Mouse (Mus musculus) kidney, embryonic 15.5 days (tissue): ENCODE measurements around the gene Syngr2. TPM values are rescaled to one million over a fixed set of nuclear protein-coding genes. Genes with fewer than 3 reads are reported as not detected.

Experiments used
- ATAC-seq: fragments of 200-750 bp; cut with Nextera tagmentation; replicated peaks from 2 replicates; pipeline ENCODE4 v1.8.0; 2017; ENCODE audit warnings: moderate TSS enrichment; ENCODE audit not compliant: low FRiP score
- H3K27ac ChIP-seq: fragments of 300-500 bp; sonication (generic); 2 replicates; pipeline ENCODE4 v1.5.1; 2015; ENCODE audit warnings: mild to moderate bottlenecking, inconsistent platforms
- H3K27me3 ChIP-seq: fragments of 300-500 bp; sonication (generic); 2 replicates; pipeline ENCODE4 v1.6.1; 2015; ENCODE audit warnings: inconsistent platforms
- H3K36me3 ChIP-seq: fragments of 300-500 bp; sonication (generic); 2 replicates; pipeline ENCODE4 v1.6.1; 2015; ENCODE audit warnings: inconsistent platforms
- H3K4me1 ChIP-seq: fragments of 300-500 bp; sonication (generic); 2 replicates; pipeline ENCODE4 v1.6.1; 2015; ENCODE audit warnings: inconsistent platforms
- H3K4me2 ChIP-seq: fragments of 300-500 bp; sonication (generic); 2 replicates; pipeline ENCODE4 v1.6.1; 2015; ENCODE audit warnings: moderate library complexity, mild to moderate bottlenecking, inconsistent platforms
- H3K4me3 ChIP-seq: fragments of 300-500 bp; sonication (generic); replicated peaks from 2 replicates; pipeline ENCODE4 v1.5.1; 2015; ENCODE audit warnings: mild to moderate bottlenecking, inconsistent platforms
- H3K9ac ChIP-seq: fragments of 300-500 bp; sonication (generic); 2 replicates; pipeline ENCODE4 v1.6.1; 2015; ENCODE audit warnings: mild to moderate bottlenecking, inconsistent platforms
- H3K9me3 ChIP-seq: fragments of 300-500 bp; sonication (generic); replicated peaks from 2 replicates; pipeline ENCODE4 v1.6.1; 2016; ENCODE audit warnings: inconsistent platforms
- WGBS: fragments of 180-500 bp; shearing (Covaris S2); methylation state at CpG from one replicate; pipeline ENCODE4 v1.1.7; 2015; ENCODE audit warnings: mixed read lengths; 5-methylcytosine and 5-hydroxymethylcytosine counted together
- polyA plus RNA-seq: library from polyadenylated mRNA; unstranded; fragments of >200 nt; fragmentation: Nextera tagmentation; extraction: Ambion mirVana; gene quantifications from 2 replicates; pipeline ENCODE4 v1.2.1, GENCODE M21; 2015

Syngr2 gene
- polyA plus RNA-seq, 1 experiment from 2014 or later: 80.5 TPM

DNA sequence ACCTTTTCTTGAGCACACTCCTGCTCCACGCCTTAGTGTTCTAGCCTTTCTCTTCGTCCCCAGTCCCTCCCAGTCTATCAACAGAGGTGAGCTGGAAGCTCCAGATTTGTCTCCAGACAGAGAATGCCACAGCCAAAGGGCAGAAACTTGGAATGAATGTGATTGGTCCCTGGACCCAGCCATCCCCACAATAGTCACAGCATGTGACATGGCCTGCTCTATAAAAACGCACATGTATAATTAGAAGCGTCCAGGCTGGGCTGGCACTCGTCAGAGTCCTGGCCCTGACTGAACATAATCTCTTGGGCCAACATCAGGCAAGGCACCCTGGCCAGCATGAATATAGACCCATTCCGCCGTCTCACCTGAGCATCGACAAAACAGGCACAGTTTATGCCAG lies 9.6 kb downstream of the Syngr2 start:
- H3K27ac ChIP-seq: no peak overlapping the region
- no peaks in the 10 kb centered on the region for H3K27me3 ChIP-seq
- 89% methylated on average over 8 of the region's 8 CpGs for WGBS
- H3K9ac ChIP-seq: no peak overlapping the region
- no peak for ATAC-seq
- no peaks in the 10 kb centered on the region for H3K9me3 ChIP-seq
- H3K4me1 ChIP-seq: peaks cover 23% of the 10 kb centered on the region
- H3K4me2 ChIP-seq: no peak overlapping the region
- H3K36me3 ChIP-seq: peaks cover 92% of the 10 kb centered on the region
- no peak overlapping the region for H3K4me3 ChIP-seq

GRCm38 (mm10) chr11:117820173-117820572 lies 10.7 kb downstream of the Syngr2 start:
- Histone ChIP-seq H3K27me3 (no peaks in the 10 kb centered on the region), H3K4me2 (no peak overlapping the region), H3K36me3 (peaks cover 82% of the 10 kb centered on the region), H3K9ac (no peak overlapping the region), H3K27ac (no peak overlapping the region), H3K4me3 (no peak overlapping the region), H3K4me1 (peaks cover 33% of the 10 kb centered on the region), H3K9me3 (no peaks in the 10 kb centered on the region)
- WGBS: 90% methylated on average over 7 of the region's 7 CpGs
- no peak for ATAC-seq

DNA sequence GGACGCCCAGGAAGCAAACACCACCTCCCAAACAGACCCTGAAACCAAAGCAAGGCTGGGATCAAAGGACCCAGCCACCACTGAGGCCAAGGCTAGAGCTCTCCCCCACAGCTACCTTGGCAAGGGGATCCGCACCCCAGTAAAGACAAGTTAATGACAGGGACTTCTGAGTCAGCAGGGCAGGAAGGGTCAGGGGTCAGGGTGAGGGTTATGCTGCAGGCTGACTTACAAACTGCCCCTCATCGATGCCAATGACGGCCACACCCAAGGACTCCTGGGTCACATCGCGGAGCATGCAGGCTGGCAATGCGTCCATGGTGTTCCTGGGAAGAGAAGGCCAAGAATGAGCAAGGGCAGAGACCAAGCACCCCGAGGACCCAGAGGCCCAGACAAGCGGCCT lies 12.4 kb downstream of the Syngr2 start:
- no peak overlapping the region for H3K9ac ChIP-seq
- H3K9me3 ChIP-seq: no peaks in the 10 kb centered on the region
- ATAC-seq: no peak
- 80% methylated on average over 9 of the region's 9 CpGs for WGBS
- H3K27ac ChIP-seq: no peak overlapping the region
- H3K36me3 ChIP-seq: peaks cover 67% of the 10 kb centered on the region
- H3K27me3 ChIP-seq: no peaks in the 10 kb centered on the region
- peaks cover 49% of the 10 kb centered on the region for H3K4me1 ChIP-seq
- no peak overlapping the region for H3K4me3 ChIP-seq
- H3K4me2 ChIP-seq: no peak overlapping the region

DNA sequence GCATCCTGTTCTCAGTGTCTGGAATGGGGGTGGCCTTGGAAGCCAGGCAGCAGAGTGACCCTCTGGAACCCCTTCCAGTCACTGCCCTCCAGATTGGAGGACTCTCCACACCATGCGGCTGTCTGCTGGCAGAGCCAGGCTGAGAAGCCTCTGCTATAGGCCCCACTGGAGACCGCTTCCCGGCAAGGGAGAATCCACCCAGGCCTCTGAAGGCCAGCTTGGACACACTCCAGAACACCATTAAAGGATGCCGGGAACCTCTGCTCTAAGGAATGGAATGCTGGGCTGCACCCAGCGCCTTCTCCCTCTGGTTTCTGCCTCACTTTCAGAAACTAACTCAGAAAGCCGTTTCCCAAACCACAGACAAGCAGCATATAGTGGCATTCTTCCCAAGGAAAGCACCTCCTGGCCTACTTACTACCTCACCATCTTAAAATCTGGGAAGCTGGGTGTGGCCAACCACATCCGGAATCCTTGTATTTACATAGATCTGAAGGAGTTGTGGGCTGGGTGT lies 13.3 kb downstream of the Syngr2 start:
- Histone ChIP-seq H3K27ac (peak overlapping the region; percentile 37), H3K4me1 (peaks cover 58% of the 10 kb centered on the region), H3K36me3 (peaks cover 58% of the 10 kb centered on the region), H3K27me3 (no peaks in the 10 kb centered on the region), H3K9ac (no peak overlapping the region), H3K9me3 (no peaks in the 10 kb centered on the region), H3K4me3 (no peak overlapping the region), H3K4me2 (peak overlapping the region; percentile 5; the same call in 1 of the 2 replicates)
- 72% methylated on average over 7 of the region's 7 CpGs for WGBS
- no peak for ATAC-seq

DNA sequence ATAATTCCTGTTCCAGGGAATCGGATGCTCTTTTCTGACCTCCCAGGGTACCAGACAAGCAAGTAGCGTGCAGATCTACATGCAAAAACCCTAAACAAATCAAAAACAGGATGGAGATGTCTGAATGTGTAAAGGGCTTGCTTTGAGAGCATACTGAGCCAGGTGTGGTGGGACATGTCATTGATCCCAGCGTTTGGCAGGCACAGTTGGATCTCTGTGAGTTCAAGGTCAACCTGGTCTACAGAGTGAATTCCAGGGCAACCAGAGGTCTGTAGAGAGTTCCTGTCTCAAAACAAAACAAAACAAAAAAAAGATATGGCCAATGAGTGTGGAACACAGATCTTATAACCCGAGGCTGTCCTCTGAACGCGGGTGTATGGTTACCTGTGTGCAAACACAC lies 13.9 kb downstream of the Syngr2 start:
- no peaks in the 10 kb centered on the region for H3K27me3 ChIP-seq
- no peak overlapping the region for H3K4me3 ChIP-seq
- H3K9me3 ChIP-seq: no peaks in the 10 kb centered on the region
- peaks cover 51% of the 10 kb centered on the region for H3K36me3 ChIP-seq
- H3K27ac ChIP-seq: peak overlapping the region; percentile 37; the same call in 1 of the 2 replicates
- peak overlapping the region; percentile 94; the same call in 1 of the 2 replicates for H3K4me2 ChIP-seq
- 87% methylated on average over 6 of the region's 6 CpGs for WGBS
- no peak for ATAC-seq
- H3K9ac ChIP-seq: no peak overlapping the region
- H3K4me1 ChIP-seq: peaks cover 64% of the 10 kb centered on the region

DNA sequence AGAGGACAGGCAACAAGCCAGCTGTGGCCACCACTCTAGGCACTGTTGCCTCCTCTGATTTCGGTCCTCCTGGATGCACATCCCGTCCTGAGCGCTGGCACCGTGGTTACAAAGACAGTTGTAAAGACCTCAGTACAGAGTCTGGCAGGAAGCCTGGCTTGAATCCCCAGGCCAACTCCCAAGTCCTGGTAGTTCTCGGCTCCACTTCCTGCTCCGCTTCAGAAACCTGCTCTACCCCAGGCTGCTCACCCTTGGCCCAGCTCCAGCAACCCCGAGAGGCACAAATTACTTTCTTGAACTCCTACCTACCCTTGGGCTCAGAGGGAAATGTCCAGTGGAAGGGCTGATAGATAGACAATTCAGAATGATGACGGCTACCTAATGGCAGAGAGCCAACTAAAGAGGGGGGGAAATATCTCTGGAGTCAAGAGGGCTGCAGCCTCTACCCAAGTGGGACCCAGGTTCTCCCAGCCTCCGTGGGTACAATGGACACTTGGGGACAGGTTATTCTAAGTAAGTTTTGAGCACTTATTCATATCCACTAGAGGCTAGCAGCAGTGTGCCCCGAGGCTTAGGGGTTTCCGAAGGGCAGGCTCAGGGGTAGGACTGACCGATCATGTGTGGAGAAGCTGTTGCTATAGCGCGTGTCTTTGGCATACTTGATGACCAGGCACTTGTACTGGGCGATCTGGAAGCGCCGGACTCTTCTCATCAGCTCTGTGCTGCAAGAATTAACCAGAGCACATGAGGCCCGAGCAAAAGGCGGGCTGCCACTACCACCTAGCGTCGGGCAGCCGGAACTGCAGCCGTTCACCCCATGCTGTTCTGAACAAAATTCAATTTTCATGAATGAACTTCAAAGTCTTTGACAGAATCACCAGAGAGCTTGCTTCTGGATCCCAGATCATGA lies 14.8 kb downstream of the Syngr2 start:
- H3K4me1 ChIP-seq: peaks cover 73% of the 10 kb centered on the region
- peak overlapping the region; percentile 94 for H3K4me2 ChIP-seq
- no peaks in the 10 kb centered on the region for H3K27me3 ChIP-seq
- 17% methylated on average over 23 of the region's 23 CpGs for WGBS
- peak; percentile 82 for ATAC-seq
- H3K4me3 ChIP-seq: peak overlapping the region; percentile 69
- peaks cover 42% of the 10 kb centered on the region for H3K36me3 ChIP-seq
- H3K9ac ChIP-seq: peak overlapping the region; percentile 81
- peak overlapping the region; percentile 93 for H3K27ac ChIP-seq
- no peaks in the 10 kb centered on the region for H3K9me3 ChIP-seq

DNA sequence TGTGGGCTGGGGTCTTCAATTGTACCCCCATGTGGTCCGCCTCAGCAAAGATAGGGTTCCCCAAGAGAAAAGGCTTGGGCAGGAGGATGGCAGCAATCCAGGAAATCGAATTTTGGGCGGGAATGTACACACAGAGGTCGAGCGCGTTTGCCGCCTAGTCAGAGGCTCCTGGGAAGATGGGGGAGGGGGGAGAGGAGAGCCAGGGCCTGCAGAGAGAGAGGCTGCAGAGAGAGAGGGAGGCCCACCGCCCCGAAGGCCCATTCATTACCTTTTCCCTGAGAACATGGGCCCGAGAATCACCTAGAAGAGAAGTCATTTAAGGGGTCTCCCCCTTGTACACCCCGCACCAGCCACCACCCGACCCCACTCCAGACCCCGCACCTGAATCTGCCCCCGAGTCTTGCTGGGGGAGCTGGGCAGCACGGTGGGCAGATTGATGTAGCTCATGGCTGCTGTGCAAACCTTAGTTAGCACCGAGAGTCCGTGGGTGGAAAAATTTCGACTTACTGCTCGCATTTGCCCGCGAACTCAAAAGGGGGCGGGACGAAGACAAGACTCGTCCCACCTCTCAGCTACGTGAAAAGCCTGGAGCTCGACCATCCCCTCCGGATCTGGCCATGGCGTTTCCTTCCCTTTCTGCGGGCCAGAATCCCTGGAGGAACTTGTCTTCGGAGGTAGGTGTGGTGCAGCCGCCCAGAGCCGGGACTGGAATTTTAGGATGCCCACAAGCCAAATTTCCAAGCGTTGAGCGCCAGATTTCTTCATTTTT lies 16.0 kb downstream of the Syngr2 start, which contains the start of the genes Afmid and Tk1:
Gene Afmid, plus strand, starts transcription at position 592 of the 769 bp plus-strand sequence.
Gene Tk1, minus strand, starts transcription at position 760 of the 769 bp plus-strand sequence.
- peaks cover 85% of the 10 kb centered on the region for H3K4me1 ChIP-seq
- peaks cover 30% of the 10 kb centered on the region for H3K36me3 ChIP-seq
- peak within 1 kb of the TSS; percentile 94 for H3K4me2 ChIP-seq
- ATAC-seq: peak; percentile 71
- WGBS: under 1% methylated on average over 34 of the region's 34 CpGs
- H3K9ac ChIP-seq: peak within 1 kb of the TSS; percentile 81
- H3K9me3 ChIP-seq: no peaks in the 10 kb centered on the region
- H3K27me3 ChIP-seq: no peaks in the 10 kb centered on the region
- H3K27ac ChIP-seq: peak within 1 kb of the TSS; percentile 93
- H3K4me3 ChIP-seq: peak within 1 kb of the TSS; percentile 69

- 8% methylated on average over 5 of the region's 5 CpGs for WGBS
- Histone ChIP-seq H3K4me2 (peak overlapping the region; percentile 94), H3K9ac (peak overlapping the region; percentile 81), H3K36me3 (peaks cover 24% of the 10 kb centered on the region), H3K9me3 (no peaks in the 10 kb centered on the region), H3K27ac (peak overlapping the region; percentile 93), H3K4me1 (peaks cover 90% of the 10 kb centered on the region), H3K27me3 (no peaks in the 10 kb centered on the region), H3K4me3 (peak overlapping the region; percentile 69)
- peak; percentile 16; the same call in 1 of the 2 replicates for ATAC-seq
These were observed 16.7 kb downstream of the Syngr2 start for GRCm38 (mm10) chr11:117826164-117826563.

GRCm38 (mm10) chr11:117826916-117827315 lies 17.4 kb downstream of the Syngr2 start:
- H3K9me3 ChIP-seq: no peaks in the 10 kb centered on the region
- H3K4me2 ChIP-seq: peak overlapping the region; percentile 94
- 59% methylated on average over 8 of the region's 8 CpGs for WGBS
- peaks cover 16% of the 10 kb centered on the region for H3K36me3 ChIP-seq
- no peak for ATAC-seq
- peaks cover 91% of the 10 kb centered on the region for H3K4me1 ChIP-seq
- H3K27ac ChIP-seq: peak overlapping the region; percentile 93; the same call in 1 of the 2 replicates
- no peak overlapping the region for H3K4me3 ChIP-seq
- H3K27me3 ChIP-seq: no peaks in the 10 kb centered on the region
- H3K9ac ChIP-seq: no peak overlapping the region

DNA sequence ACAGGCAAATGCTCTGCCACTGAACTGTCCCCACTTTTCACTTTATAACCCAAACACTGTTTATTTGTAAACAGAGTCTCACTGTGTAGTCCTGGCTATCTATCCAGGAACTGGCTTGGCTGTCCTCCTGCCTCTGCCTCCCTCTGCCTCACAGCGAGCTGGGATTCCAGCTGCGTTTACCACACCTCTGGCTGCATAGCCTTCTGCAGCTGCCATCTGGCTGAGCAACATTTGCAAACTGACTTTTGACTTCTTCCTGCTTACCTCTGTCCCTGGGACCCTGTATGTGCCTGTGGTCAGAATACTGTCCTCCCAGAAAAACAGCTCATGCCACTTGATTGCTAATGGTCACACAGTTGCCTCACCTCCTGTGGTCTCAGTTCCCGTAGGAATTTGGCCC lies 17.9 kb downstream of the Syngr2 start:
- no peak overlapping the region for H3K9ac ChIP-seq
- no peak overlapping the region for H3K4me2 ChIP-seq
- H3K9me3 ChIP-seq: no peaks in the 10 kb centered on the region
- 48% methylated on average over 3 of the region's 3 CpGs for WGBS
- H3K4me1 ChIP-seq: peaks cover 91% of the 10 kb centered on the region
- no peaks in the 10 kb centered on the region for H3K27me3 ChIP-seq
- H3K4me3 ChIP-seq: no peak overlapping the region
- peaks cover 12% of the 10 kb centered on the region for H3K36me3 ChIP-seq
- no peak overlapping the region for H3K27ac ChIP-seq
- ATAC-seq: no peak

GRCm38 (mm10) chr11:117828149-117828887 lies 18.9 kb downstream of the Syngr2 start:
- Histone ChIP-seq H3K27ac (peak overlapping the region; percentile 79), H3K36me3 (peaks cover 2% of the 10 kb centered on the region), H3K9me3 (no peaks in the 10 kb centered on the region), H3K4me1 (peaks cover 85% of the 10 kb centered on the region), H3K4me2 (no peak overlapping the region), H3K4me3 (no peak overlapping the region), H3K9ac (no peak overlapping the region), H3K27me3 (no peaks in the 10 kb centered on the region)
- WGBS: 75% methylated on average over 18 of the region's 18 CpGs
- ATAC-seq: no peak
